Mouse (Mus musculus) hematopoietic stem cell, adult 5-6 weeks (primary cell): ENCODE results near the gene Zbtb33. TPM values are rescaled to one million over a fixed set of nuclear protein-coding genes. Genes with fewer than 3 reads are reported as not detected.

Source experiments
- ATAC-seq, 2 experiments: fragments of 125-278 bp in 1 of 2; replicated peaks in 1 of 2; 2 replicates each; pipeline ENCODE4 v1.8.0; 2016 to 2017; ENCODE audit warnings: inconsistent platforms in 2 of 2, mild to moderate bottlenecking in 2 of 2, moderate number of reproducible peaks in 2 of 2, low read depth in 1 of 2, moderate TSS enrichment in 1 of 2; ENCODE audit not compliant: low FRiP score in 2 of 2, poor library complexity in 2 of 2, severe bottlenecking in 2 of 2, insufficient read depth in 1 of 2, low TSS enrichment in 1 of 2
- total RNA-seq: library from RNA; stranded (forward); fragments of 172-1452, 232-1000 nt; gene quantifications from 2 replicates; pipeline ENCODE4 v1.2.3, GENCODE M21; 2017

The Zbtb33 gene
- total RNA-seq: 28.4 and 29.6 TPM in 2 replicates

- ATAC-seq: peak; percentile 90 to 98
Measured at GRCm38 (mm10) chrX:38189552-38190457, at the start of gene Zbtb33. Gene Zbtb33, plus strand, starts transcription at chrX:38189793.

DNA sequence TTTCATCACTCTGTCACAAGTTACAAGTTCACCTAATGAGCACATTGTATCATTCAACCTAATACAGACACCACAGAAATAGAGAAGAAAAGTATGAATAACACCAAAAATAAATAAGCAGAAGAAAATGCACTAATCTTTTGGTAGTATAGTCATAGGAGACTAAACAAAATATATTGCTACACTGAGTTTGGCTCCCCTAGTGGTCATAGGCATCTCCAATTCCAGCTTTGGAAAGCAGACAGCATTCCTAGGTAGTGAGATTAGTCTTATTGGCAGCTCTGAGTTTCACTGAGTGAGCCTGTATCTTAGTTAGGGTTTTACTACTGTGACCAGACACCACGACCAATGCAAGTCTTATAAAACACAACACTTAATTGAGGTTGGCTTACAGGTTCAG, 30.5 kb upstream of the Zbtb33 start:
- ATAC-seq: no peak

- no peak for ATAC-seq
Measured at GRCm38 (mm10) chrX:38165315-38165714, 24.3 kb upstream of the Zbtb33 start.

GRCm38 (mm10) chrX:38166064-38166463, 23.5 kb upstream of the Zbtb33 start:
- ATAC-seq: no peak

DNA sequence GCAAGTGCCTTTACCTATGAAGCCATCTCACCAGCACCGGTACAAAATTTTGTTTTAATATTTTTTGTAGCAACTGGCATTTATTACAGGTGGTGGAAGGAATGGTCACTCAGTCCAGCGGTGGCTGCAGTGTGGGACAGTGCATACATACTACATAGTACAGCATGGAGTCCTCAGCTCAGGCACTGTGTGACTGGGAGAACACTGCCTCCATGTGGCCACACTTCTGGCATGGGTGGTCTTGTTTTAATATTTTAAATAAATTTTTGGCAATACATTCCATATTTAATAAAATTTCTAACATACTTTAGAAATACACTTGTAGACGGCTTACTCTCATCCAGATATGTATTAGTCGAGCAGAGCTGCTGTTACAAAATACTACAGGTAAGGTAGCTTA, 23.0 kb upstream of the Zbtb33 start:
- no peak for ATAC-seq

- peak; percentile 64 to 69; a peak in 2 of 4 replicates for ATAC-seq
Measured at GRCm38 (mm10) chrX:38179891-38180310, 9.7 kb upstream of the Zbtb33 start.

DNA sequence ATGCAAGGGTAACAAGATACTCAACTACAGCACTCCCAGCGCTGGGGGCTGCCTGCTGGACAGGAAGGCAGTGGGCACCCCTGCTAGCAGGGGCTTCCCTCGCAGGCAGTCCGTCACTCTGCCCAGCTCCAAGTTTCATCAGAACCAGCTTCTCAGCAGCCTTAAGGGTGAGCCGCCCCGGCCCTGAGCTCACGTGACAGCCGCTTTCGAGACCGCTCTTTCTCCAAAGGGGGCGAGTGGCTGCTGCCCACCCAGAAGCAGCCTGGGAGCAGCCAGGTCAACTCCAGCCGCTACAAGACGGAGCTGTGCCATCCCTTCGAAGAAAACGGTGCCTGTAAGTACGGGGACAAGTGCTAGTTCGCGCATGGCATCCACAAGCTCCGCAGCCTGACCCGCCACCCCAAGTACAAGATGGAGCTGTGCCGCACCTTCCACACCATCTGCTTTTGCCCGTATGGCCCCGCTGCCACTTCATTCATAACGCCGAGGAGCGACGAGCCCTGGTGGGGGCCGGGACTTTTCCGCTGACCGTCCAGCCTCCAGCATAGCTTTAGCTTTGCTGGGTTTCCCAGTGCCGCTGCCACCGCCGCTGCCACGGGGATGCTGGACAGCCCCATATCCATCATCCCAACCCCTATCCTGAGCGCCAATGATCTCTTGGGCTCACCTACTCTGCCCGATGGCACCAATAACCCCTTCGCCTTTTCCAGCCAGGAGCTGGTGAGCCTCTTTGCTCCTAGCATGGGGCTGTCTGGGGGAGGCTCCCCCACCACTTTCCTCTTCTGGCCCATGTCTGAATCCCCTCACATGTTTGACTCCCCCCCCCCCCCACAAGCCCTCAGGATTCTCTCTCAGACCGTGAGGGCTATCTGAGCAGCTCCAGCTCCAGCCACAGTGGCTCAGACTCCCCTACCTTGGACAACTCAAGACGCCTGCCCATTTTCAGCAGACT, 8.7 kb upstream of the Zbtb33 start:
- peak; percentile 27 to 58 for ATAC-seq

GRCm38 (mm10) chrX:38181608-38182258, 7.9 kb upstream of the Zbtb33 start:
- peak; percentile 78 to 87 for ATAC-seq

GRCm38 (mm10) chrX:38185520-38185919, 4.1 kb upstream of the Zbtb33 start:
- no peak for ATAC-seq

GRCm38 (mm10) chrX:38190458-38190764, 818 bp downstream of the Zbtb33 start:
- no peak for ATAC-seq

- no peak for ATAC-seq
Measured at GRCm38 (mm10) chrX:38201816-38202215, 12.2 kb downstream of the Zbtb33 start.

DNA sequence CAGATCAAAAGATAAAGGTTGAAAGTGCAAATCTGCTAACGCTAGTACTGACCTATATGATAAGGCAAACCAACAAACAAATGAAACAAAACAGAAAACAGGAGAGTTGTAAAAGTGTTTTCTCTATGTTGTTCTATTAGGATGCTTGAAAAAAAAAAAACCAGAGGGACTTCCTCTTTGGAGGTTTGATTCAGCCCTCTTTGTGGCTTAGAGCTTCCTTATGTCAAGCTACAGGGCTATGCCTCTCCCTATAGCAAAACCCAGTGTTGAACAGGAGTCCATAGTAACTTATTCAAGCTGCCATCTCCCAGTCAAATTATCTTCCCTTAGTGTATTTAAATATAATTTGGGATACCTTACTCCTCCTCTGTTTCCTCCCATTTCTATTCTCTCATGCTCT, 17.8 kb downstream of the Zbtb33 start:
- peak; percentile 68 to 81; a peak in 3 of 4 replicates for ATAC-seq

- no peak for ATAC-seq
Measured at GRCm38 (mm10) chrX:38216986-38217675, 27.5 kb downstream of the Zbtb33 start.

GRCm38 (mm10) chrX:38217676-38217991, 28.0 kb downstream of the Zbtb33 start:
- ATAC-seq: no peak

- ATAC-seq: no peak
Measured at GRCm38 (mm10) chrX:38222757-38223156, 33.2 kb downstream of the Zbtb33 start.

DNA sequence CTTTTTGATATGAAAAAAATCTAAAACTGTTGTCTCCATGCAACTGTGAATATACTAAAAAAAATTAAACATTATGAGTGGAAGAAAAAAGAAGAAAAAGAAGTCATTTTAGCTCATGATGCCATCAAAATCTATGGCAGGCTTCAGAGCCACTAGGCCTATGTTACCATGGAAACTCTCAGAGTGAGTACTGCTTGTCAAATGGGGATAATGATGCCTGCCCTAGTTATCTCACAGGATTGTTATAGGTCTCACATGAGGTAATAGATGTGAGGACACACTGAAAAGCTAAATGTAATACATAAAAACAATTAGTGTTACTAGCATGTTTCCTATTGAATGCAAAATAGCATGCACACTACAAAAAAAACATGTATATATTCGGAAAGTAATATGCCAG, 40.3 kb downstream of the Zbtb33 start:
- no peak for ATAC-seq

DNA sequence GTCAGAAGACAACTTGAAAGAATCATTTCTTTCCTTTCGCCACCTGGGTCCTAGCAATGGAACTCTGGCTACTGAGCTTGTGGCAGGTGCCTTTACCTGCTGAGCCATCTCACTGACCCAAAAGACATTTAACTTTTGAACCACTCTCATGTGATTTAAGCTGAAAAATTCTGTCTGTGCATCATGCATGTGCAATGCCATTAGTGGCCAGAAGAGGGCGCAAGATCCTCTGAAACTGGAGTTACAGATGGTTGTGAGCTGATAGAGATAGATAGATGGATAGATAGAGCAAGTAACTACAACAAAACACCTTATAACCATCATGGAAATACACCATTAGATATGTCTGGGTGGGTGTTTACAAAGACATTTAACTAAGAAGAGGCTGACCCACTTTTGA, 48.1 kb downstream of the Zbtb33 start:
- no peak for ATAC-seq
